Mouse (Mus musculus) E14TG2a.4 (cell line): ENCODE results near the gene Dcaf5.

Experiments used
- CTCF ChIP-seq: conservative IDR thresholded peaks from 2 replicates; pipeline ENCODE4 v1.5.1; 2014; ENCODE audit warnings: low read length
- POU5F1 ChIP-seq: IDR thresholded peaks from 2 replicates; pipeline ENCODE4 v1.6.1; 2014; ENCODE audit warnings: low read length, borderline replicate concordance

- no peak for TF ChIP-seq CTCF
- TF ChIP-seq POU5F1 = no peak
Observed at GRCm38 (mm10) chr12:80285890-80286289, 150.5 kb downstream of the Dcaf5 start.
